Mouse (Mus musculus) layer of hippocampus, adult 2 months (tissue): Measurements from ENCODE around the gene Nphp3. TPM values are rescaled to one million over a fixed set of nuclear protein-coding genes. Genes with fewer than 3 reads are reported as not detected.

ENCODE experiments used
- DNase-seq, 2 experiments: peaks; one replicate each; pipeline ENCODE4 v3.0.0; 2022; ENCODE audit warnings: low spot score in 2 of 2
- H3K27ac ChIP-seq: fragments of 200-600 bp; 2 replicates; pipeline ENCODE4 v1.8.1; 2022
- H3K4me3 ChIP-seq: fragments of 200-600 bp; 2 replicates; pipeline ENCODE4 v1.8.1; 2022; ENCODE audit warnings: mild to moderate bottlenecking
- CTCF ChIP-seq: fragments of 200-600 bp; conservative IDR thresholded peaks from 2 replicates; pipeline ENCODE4 v1.8.1; 2022; ENCODE audit warnings: antibody characterized with exemption, mild to moderate bottlenecking, moderate library complexity
- long read RNA-seq, 2 experiments: library from polyadenylated mRNA; stranded (forward); transcript quantifications; one replicate each; pipeline ENCODE4 v2.0.0; 2021; ENCODE audit warnings: borderline mapping rate in 2 of 2
- total RNA-seq, 2 experiments: library from RNA; stranded (reverse); gene quantifications; 2 replicates each; pipeline ENCODE4 v1.2.3; 2021

The Nphp3 gene
- 1 to 10 TPM; 7.1 to 7.5 TPM for total RNA-seq
- long read RNA-seq, experiment 1, partial matches to known transcripts = 5 of 5 reads
- long read RNA-seq, experiment 1, other reads (novel, unspliced or antisense) = 0 of 5 reads
- long read RNA-seq, experiment 2, partial matches to known transcripts = 2 of 4 reads
- long read RNA-seq, experiment 2, other reads (novel, unspliced or antisense) = 2 of 4 reads

DNA sequence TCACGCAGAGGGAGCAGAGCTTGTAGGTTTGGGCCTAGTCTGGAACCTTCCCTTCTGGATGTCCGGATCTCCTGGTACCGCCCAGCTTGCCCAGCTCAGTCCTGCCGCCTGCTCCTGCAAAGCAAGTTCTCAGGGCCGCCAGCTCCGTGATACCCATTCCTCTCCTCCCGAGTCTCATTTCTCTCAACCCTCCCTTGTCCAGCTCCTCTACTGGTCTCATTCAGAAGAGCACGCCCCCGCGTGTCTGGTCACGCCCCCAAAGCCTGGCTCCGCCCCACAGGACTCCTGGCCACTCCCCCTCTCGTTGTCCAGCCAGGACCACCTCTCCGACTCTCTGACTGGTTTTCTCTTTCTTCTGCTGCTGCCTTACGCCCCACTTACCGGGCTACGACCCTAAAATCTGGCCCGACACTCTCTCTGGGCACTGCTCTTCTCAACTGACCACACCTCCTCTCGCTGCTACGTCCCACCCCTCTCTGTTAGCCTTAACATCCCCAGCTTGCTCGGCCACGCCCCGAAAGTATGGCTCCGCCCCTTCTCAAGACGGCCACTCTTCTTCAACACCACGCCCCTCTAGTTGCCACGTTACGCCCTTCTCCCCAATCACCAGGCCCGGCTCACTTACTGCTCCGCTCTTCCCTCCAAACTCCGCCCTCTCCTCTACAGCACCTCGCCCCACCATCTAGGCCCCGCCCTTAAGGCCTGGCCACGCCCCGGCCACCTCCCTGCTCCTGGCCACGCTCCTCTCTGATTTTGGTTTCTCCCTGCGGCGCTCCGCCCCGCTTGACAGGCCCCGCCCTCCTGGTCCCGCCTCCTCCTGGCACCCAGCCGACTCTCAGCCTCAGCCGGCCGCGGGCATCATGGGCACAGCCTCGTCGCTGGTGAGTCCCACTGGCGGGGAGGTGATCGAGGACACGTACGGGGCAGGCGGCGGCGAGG lies at the start of gene Nphp3:
Gene Nphp3, plus strand, starts transcription at position 624 of the 939 bp plus-strand sequence.
- TF ChIP-seq CTCF = peak; percentile 33
- peak; percentile 98 to 100 for DNase-seq
- Histone ChIP-seq H3K4me3 (peak within 1 kb of the TSS; percentile 61), H3K27ac (peak within 1 kb of the TSS; percentile 92)

DNA sequence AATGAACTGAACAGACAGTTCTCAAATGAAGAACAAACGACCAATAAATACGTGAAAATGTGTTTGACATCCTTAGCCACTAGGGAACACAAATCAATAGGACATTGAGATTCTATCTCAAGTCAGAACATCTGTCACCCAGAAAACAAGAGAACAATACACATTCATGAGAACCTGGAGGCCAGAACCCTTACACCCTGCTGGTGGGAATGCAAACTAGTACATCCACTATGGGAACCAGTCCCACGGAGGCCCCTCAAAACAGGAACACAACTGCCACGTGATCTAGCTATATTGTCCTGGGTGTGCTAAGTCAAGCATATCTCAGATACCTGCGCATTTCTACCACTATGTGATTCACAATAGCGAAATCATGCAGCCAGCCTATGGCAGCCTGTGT lies 43.6 kb upstream of the Nphp3 start:
- no peak for DNase-seq
- Histone ChIP-seq H3K4me3 (no peak overlapping the region), H3K27ac (no peak overlapping the region)
- peak; percentile 23; the same call in 1 of the 2 replicates for TF ChIP-seq CTCF

DNA sequence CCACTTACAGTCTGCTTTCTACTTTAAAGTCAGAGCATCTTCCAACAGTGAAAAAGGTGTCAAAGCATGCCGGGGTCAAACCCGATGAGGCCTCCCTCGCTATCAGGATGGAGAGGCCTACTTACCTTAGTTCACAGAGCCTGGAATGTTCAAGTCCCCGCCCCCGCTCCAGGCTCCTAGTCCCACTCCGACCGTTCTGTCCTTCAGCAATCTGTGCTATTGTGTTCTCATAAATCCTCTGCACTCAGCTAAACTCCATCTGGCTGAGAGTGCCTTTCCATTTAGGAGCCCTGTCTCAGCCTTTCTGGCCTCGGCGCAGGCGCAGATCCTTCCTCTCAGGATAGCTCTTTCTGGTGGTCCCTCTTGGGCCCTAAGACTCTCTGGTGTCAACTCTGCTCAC lies 42.4 kb upstream of the Nphp3 start:
- peak; percentile 48 to 49 for DNase-seq
- Histone ChIP-seq H3K27ac (peak overlapping the region; percentile 70), H3K4me3 (no peak overlapping the region)
- no peak for TF ChIP-seq CTCF

DNA sequence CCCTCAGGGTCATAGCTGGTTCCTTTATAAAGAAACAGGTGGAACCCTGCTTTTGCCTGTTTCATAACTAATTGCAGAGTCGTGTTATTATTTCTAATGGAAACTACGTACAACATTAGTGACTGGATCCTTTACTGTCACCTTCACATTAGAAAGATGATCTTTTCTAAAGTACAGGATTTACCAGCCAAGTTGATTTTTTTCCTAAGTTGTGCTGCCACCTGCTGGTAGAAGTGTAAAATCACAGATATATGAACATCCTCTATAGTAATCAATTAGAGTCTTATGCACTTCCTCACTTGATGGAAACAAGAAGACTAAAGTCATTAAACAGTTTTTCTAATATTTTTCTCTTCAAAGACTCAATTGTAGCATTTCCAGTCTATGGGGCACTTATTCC lies 5.8 kb upstream of the Nphp3 start:
- Histone ChIP-seq H3K4me3 (no peak overlapping the region), H3K27ac (no peak overlapping the region)
- peak; percentile 64 to 75 for DNase-seq
- peak; percentile 82 for TF ChIP-seq CTCF

DNA sequence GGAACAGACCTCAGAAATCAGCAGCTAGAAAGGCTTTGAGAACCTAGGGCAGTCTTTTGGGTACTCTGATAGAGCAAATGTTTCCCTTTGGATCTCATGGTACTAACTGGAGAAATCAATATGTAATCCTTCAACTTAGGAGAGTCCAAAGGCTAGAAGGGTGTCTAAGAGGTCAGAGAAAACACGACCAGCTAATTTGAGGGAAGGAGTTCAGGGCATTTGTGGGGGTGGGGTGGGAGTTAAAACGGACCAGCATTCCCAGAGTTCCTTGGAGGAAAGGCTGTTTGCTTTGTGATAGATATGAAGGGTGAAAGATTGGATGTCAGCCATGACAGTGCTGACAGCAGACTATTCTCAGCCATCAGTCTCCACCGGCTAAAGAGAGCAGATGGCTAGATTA lies 1.7 kb upstream of the Nphp3 start:
- TF ChIP-seq CTCF = no peak
- Histone ChIP-seq H3K4me3 (no peak overlapping the region), H3K27ac (no peak overlapping the region)
- DNase-seq = no peak

DNA sequence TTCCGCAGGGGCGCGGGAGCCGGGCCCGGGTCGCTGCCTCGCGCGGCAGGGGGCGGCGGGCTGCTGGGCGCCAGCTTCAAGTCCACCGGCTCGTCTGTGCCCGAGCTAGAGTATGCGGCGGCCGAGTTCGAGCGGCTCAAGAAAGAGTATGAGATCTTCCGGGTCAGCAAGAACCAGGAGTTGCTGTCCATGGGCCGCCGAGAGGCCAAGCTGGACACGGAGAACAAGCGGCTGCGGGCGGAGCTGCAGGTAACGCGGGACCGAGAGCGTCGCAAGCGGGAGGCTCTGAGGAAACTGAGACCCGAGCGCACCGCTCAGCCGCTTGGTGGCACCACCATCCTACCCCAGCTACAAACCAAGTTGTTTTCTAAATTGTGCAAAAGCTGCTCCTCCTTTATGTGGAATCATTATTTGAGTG lies 578 bp downstream of the Nphp3 start:
- TF ChIP-seq CTCF = peak; percentile 84
- H3K4me3 ChIP-seq = peak overlapping the region; percentile 61
- H3K27ac ChIP-seq = peak overlapping the region; percentile 92
- DNase-seq = peak; percentile 71 to 75

DNA sequence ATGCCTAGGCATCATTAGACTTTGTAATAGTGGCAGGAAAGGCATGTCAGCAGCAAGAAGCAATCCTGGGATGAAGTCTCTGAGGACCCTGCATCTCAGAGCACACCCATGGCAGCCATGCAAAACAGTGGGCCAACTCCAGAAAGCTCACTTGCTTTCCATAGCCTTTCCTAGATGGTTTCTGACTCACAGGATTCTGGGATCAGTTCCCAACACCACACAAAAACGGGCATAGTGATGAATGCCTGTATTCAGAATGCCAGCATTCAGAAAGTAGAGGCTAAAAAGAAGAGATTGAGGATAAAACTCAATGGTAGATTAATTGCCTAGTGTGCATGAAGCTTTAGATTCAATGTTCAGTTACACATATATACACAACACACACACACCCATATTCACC lies 12.2 kb downstream of the Nphp3 start:
- peak overlapping the region; percentile 32; the same call in 1 of the 2 replicates for H3K27ac ChIP-seq
- H3K4me3 ChIP-seq = no peak overlapping the region
- DNase-seq = no peak
- TF ChIP-seq CTCF = no peak

DNA sequence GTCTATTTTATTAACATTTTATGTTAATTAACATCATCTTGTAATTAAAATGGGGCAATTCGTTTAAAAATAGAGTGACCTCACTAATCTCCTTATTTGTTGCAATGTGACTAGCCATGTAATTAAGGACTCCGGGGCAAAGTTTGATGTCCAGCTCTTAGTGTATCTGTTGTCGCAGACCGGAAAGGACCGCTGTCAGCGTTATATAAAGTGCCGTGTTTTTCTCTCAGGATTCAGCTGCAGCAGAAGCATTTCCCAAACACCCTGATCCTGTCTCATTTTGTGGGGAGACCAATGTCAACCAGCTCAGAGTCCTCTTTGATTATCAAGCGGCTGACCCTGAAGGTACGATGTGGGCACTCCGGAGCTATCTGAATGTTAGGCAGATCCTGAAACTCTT lies 18.7 kb downstream of the Nphp3 start:
- no peak for DNase-seq
- Histone ChIP-seq H3K4me3 (no peak overlapping the region), H3K27ac (no peak overlapping the region)
- no peak for TF ChIP-seq CTCF

DNA sequence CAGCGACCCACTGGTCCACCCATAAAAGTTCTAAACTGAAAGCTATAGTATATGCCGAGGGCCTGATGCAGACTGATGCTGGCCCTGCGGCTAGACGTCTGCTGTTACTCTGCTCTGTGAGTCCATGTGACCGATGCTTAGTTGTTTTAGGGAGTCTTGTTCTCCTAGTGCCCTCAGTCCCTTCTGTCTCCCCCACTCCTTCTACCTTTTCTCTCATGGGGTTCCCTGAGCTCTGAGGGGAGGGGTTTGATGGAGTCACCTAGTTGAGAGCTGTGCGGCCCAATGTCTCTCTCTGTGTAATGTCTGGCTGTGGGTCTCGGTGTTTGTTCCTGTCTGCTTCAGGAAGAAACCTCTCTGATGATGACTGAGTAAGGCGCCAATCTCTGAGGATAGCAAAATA lies 24.8 kb downstream of the Nphp3 start:
- DNase-seq = no peak
- Histone ChIP-seq H3K27ac (no peak overlapping the region), H3K4me3 (no peak overlapping the region)
- TF ChIP-seq CTCF = no peak

DNA sequence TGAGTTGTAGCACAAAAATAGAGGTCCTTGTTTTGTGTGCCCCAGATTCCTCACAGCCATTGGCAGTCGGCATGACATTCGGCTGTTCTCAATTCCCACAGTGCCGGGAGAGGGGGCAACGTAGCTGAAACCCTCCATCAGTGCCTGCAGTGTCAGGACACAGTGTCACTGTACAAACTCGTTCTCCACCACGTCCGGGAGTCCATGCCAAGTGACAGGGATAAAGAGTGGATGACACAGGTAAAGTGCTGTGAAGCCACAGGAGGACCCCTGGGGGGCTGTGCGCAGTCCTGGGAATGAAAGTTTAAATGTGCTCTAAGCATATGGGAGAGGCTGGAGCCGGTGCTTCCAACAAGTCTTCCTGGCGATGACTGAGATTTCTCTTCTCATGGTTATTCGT lies 27.5 kb downstream of the Nphp3 start:
- DNase-seq = no peak
- peak overlapping the region; percentile 64 for H3K27ac ChIP-seq
- H3K4me3 ChIP-seq = no peak overlapping the region; the same call in 1 of the 2 replicates
- TF ChIP-seq CTCF = no peak

DNA sequence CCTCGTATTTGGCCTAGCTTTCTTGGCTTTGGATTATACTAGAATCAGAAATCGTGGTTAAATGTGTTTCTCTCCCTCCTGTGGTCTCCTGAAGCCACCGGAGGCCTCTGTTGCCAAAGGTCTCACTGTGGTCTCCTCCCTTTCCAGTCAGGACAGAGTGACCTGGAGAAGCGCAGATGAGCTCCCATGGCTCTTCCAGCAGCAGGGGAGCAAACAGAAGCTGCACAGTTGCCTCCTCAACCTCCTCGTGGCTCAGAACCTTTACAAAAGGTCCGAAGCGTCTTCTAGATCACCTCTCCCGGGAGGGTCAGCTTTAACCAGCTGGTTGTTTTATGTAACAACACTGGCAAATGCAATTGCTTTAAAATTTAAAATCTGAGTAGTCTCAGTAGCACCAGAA lies 31.9 kb downstream of the Nphp3 start:
- DNase-seq = no peak
- no peak overlapping the region for H3K4me3 ChIP-seq
- H3K27ac ChIP-seq = no peak overlapping the region
- no peak for TF ChIP-seq CTCF

DNA sequence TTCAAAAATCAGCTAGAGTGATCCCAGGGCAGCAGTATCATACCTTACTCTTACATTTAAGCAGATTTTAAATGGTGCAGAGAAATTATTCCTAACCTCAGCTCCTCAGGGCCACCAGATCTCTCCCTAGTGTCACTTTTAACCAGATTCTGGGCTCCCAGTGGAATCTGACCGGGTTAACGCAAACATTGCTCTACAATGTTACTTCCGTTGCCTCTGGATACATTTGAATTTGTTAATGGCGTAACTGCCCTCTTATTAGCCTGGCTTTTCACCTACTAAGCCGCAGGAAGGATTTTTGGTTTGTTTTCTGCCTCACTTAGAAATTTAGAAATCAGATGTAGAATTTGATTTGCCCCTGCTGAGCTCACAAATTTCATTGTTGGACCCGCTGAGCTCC lies 32.4 kb downstream of the Nphp3 start:
- no peak overlapping the region for H3K27ac ChIP-seq
- no peak for DNase-seq
- TF ChIP-seq CTCF = no peak

DNA sequence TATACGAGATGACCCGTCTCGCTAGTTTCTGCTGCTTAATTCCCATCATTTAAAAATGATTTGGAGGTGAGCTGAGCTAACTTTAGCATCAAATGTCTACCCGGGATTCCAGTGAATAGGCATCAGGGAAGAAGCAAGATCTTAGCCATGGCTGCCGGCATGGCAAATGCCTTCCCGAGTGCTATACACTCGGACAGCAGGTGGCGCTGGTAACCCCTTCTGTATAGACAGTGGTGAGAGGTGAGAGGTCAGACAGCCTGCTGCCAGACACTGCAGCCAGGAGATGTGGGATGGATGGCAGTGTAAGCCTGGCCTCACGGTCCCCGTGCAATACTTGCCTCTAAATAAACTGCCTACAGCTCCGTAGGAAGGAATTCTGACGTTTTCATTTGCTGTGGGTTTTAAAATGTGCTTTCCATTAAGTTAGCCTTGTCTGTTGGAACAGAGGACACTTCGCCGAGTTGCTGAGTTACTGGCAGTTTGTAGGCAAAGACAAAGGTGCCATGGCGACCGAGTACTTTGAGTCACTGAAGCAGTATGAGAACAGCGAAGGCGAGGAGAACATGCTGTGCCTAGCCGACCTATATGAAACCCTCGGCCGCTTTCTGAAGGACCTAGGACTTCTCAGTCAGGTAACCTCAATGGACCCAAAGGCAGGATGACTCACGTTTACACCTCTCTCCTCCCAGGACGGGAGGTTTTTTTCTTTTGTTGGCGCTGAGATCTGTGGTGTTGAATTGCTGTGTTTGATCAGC lies 33.1 kb downstream of the Nphp3 start:
- TF ChIP-seq CTCF = peak; percentile 90
- H3K27ac ChIP-seq = no peak overlapping the region
- DNase-seq = peak; percentile 51 to 80
- H3K4me3 ChIP-seq = no peak overlapping the region

More for the DNA sequence above, 32.4 kb downstream of the Nphp3 start:
- no peak overlapping the region for H3K4me3 ChIP-seq
